Mouse (Mus musculus) layer of hippocampus, postnatal 10 days (tissue): ENCODE measurements around the gene Cntn2. TPM values are rescaled to one million over a fixed set of nuclear protein-coding genes. Genes with fewer than 3 reads are reported as not detected.

Experiments
- DNase-seq, 2 experiments: peaks; one replicate each; pipeline ENCODE4 v3.0.0; 2021; ENCODE audit warnings: low spot score in 2 of 2
- total RNA-seq, 2 experiments: library from RNA; stranded (reverse); gene quantifications; 2 replicates each; pipeline ENCODE4 v1.2.3; 2021

Cntn2 gene
- total RNA-seq, 2 experiments from 2014 or later = 72.1 to 76.2 TPM

- DNase-seq = no peak
Observed at GRCm38 (mm10) chr1:132559045-132559444, 16.0 kb upstream of the Cntn2 start.

DNA sequence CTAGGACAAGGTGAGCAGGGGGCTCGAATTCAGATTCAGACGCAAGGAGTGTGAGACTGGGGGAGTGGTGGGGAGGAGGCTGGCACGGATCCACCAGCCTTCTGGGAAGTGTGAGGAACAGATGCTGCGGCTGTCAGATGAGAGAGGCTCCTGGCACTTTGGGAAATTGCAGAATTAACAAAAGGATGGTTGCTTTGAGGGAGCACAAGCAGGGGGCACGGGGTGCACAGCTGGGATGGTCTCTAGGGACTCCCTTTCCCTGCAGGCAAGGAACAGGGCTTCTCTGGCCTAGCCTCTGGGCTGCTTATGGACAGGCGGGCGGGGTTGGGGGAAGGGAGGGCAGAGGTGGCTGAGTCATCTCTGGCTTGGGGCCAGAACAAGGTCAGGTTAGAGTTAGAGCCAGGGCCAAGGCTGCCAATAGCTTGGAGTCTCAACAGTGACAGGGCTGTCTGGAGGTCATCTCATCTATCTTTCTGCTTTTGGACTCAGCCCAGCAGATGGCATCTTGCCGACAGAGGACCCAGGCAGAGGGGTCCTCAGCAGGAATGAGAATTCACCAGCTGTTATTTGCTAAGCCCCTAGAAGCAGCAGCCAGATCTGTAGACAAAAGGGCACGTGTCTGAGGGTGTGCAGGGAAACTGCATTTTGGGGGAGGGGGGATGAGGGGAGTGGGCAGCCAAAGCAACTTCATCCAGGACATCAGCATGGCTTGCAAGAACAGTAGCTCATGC lies 15.0 kb upstream of the Cntn2 start:
- peak; percentile 51 to 60 for DNase-seq

DNA sequence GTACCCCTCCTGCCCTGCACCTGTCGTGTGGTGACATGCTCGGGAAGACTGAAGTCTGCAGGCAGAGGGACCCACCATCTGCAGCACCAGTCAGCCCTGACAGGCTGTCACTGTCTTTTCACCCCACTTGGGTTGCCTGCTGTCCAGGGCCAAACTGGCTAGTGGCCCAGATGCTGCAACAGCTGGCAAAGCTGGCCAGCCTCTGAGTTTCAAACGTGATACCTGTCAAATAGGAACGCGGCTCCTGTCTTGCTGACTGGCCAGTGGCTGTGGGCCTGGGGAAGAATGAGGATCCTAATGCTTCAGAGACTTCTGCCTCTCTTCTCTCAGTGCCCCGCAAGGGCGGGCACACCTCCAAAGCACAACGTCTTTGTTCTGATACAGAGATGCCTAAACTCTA lies 733 bp upstream of the Cntn2 start:
- DNase-seq = no peak

GRCm38 (mm10) chr1:132541824-132542599 lies 1.0 kb downstream of the Cntn2 start:
- DNase-seq = no peak

DNA sequence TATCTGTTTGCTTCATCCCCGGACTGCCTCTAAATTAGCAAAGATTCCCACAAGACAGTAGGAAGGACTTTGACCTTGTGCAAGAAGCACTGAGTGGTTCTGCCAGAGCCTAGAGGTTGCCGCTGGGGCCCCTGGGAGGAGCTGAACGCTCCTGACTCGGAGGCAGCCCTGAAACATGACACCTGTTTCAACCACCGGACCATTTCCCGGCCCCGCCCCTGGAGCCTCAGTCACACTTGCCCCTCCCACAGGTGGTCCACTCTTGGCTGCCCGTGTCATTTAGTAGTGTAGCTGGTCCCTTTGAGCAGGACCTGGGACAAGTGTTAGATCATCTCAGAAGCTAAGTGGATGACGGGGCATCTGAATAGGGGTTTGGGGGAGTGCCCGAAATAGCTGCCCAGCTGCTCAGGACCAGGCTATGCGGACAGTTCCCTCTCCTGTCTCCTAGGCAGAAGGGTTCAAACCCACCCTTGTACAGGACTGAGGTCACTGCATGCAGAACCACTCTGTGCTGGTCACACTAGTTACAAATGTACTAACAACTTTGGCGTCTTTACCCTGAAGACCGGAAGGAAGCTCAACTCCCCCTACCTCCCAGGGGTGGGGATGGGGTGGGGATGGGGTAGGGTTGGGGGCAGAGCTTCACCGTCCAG lies 1.8 kb downstream of the Cntn2 start:
- DNase-seq = no peak

- no peak for DNase-seq
Observed at GRCm38 (mm10) chr1:132540701-132541100, 2.4 kb downstream of the Cntn2 start.

DNA sequence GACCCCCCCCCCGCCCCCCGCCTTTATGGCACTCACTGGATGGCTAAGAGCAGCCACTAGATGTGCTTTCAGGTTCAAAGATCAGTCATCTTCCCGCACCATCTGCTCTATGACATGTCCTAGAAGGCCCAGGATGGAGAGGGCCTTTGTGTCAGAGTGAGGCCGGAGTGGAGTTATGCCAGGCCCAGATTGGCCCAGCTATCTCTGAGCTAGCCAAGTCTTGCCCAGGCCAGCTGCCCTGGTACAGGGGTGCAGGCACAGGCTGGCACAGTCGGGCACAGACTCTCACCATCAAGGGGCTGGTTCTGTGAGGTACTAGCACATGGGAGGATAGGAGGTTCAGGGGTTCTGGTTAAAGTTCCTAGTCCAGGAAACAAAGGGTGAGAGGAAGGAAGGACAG lies 5.3 kb downstream of the Cntn2 start:
- DNase-seq = no peak

GRCm38 (mm10) chr1:132536416-132536815 lies 6.6 kb downstream of the Cntn2 start:
- DNase-seq = no peak

DNA sequence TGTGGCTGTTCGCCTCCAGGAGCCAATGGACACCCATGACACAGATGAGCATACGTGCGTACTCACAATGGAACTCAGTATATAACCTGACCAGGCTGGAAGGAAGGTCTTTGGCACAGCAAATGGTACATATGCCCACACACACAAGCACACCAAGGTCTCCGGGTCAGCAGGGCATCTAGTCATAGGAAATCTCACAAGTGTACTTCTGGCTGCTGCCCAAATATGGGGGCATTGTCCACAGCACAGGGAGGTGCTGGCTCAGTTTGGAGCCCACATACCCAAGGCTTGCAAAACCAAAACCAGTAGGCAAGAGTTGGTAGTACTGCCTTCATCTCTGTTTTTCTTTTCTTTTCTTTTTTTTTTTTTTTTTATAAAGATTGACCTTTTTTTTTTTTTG lies 7.5 kb downstream of the Cntn2 start:
- DNase-seq = no peak

DNA sequence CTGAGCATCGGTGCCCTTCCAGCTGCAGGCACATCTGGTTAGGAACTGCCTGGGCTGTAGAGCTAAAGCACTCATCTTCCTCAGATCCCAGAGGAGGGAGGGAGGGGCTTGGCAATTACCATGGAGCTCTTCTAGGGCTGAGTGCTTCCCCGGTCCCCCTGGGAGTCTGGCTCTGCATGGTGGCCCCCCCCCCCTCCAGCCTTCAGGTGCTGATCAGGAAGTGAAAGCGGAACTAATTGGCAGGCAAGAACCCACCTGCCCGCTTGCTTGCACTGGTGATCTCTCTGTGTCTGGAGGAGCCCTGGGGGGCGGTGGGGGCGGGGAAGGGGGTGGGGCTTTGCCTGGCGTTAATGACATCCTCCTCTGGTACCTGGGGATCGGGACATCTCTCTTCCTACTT lies 9.2 kb downstream of the Cntn2 start:
- no peak for DNase-seq

DNA sequence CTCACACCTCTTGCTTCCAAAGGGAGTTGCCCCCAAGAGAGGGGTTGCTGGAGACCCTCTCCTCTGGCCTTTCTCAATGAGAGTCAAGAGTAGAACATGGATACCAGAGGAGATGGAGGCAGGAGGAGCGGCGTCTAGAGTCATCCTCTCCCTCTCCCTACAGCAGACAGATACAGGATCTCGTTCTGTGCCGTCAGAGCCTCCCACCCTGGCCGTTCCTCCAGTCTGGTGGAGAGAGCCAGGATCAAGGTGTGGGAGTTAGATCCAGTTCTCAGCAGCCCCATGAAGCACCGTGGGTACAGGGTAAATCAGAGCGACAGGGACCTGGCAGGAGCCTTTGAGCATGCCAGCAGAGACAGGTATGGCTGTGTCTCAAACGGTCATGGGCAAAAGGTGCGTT lies 10.5 kb downstream of the Cntn2 start:
- DNase-seq = no peak

DNA sequence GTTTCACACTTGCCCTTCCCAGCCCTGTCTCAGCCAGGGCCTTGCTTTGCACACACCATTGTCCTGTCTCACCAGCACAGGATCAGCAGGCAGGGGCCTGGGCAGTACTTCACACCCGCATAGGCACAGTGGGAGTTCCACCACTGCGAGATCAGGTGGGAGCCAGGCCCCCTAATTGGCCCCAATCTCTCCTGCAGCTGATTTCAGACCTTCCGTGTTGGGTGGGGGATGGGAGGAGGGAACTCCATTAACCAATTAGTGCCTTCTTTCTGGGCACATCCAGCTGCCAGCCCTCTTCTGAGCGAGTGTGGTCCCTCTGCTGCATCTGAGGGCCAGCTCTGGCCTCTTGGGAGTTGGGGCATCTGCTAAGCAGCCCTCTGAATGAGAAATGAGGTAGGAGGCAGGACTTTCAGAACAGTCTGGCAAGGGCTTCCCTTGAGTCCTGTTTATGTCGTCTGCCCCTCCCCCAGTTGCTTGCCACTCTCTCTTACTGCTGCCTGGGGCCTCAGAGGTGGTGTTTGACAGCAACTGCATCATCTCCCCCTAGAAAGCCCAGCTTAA lies 12.3 kb downstream of the Cntn2 start:
- no peak for DNase-seq

DNA sequence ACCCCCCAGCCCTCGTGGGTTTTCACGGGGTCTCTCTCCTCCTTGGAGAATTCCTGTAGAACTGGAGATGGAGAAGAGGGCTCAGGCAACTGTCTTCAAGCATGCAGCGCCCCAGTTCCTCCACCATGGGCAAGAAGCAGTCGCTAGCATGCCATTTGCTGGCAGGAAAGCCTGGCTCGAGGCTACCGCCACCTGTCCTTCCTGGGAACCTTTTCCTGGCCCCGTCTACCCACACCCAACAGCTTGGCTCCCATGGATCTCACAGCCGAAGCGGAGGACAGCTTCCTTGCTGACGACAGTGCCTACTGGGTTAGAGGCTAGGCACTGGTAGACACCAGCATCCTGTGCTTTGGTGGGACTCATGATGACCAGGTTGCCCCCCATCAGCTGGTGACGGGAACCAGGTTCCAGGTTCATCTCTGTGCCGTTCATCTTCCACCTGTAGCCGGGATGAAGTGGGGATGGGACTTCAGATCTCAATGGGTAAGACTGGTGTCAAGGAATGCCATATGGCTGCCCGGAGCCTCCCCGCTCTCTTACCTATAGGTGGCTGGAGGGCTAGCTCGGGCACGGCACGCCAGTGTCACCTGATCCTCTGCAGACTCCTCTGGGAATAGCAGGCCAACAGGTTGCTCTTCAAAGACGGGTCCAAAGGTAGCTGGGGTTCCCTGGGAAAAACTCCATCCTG lies 14.3 kb downstream of the Cntn2 start:
- no peak for DNase-seq

DNA sequence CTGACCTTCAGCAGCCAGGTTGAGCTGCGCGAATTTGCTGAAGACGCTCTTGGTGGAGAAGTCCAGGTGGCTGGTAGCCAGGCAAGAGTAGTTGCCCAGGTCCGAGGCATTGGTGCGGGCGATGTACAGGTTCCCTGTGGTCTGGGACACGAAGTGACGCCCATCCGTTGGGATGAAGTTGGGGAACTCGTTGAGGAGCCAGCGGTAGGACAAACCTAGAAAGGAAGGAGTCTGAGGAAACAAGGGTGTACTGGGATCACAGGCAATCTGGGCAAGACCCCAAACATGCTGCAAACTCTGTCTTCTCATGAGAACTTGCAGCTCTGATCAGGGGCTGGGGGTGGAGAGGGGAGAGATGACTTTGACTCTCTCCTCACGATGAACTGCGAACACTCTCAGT lies 15.0 kb downstream of the Cntn2 start:
- no peak for DNase-seq

- peak; percentile 88 to 89 for DNase-seq
Observed at GRCm38 (mm10) chr1:132525832-132526231, 17.2 kb downstream of the Cntn2 start.

- DNase-seq = peak in 1 of 2 experiments; percentile 44
Observed at GRCm38 (mm10) chr1:132523920-132524319, 19.1 kb downstream of the Cntn2 start.

- DNase-seq = no peak
Observed at GRCm38 (mm10) chr1:132523048-132523447, 20.0 kb downstream of the Cntn2 start.

GRCm38 (mm10) chr1:132520764-132521163 lies 22.3 kb downstream of the Cntn2 start:
- DNase-seq = peak; percentile 73 to 78

DNA sequence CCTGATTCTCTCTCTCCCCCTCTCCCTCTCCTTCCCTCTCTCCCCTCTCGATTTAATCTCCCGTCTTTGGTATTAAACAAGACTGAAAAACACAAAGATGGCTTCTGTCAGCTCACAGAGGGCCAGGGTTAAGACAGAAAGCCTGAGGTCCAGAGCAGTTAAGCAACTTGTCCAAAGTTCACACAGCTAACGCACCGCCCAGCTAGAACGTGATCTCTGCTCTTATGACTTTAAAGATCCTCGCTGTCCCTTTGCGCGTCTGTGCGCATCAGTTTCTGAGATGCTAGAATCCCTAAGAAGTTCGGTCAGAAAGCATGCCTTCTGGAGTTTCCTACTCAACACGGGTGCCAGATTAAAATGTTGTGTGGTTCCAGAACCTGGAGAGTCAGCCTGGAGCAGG lies 23.3 kb downstream of the Cntn2 start:
- no peak for DNase-seq

DNA sequence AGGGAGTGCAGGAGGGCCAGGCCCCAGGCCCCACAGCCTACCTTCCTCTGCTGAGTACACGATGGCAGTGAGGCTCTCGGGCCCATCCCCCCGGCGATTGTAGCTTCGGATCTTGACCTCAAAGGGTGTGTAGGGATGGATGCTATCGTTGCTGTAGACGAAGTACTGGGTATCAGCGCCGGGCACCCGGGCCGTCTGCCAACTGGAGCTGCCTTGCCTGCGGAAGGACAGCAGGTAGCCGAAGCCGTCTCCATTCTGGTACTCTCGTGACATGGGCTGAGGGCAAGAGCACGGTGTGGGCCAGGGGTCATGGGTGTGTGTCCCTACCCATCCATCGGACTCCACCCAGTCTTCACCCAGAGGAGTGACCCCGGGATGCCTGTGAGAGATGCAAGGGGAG lies 24.4 kb downstream of the Cntn2 start:
- DNase-seq = peak in 1 of 2 experiments; percentile 15

GRCm38 (mm10) chr1:132516776-132517175 lies 26.3 kb downstream of the Cntn2 start:
- peak in 1 of 2 experiments; percentile 19 for DNase-seq
